Mouse (Mus musculus) megakaryocyte, embryonic 14.5 days (primary cell): Measurements from ENCODE around the gene Gnao1. TPM values are rescaled to one million over a fixed set of nuclear protein-coding genes. Genes with fewer than 3 reads are reported as not detected.
A peak's percentile ranks its signal among the peaks of the same experiment; 100 is the strongest.

ENCODE experiments used
- H3K27me3 ChIP-seq: replicated peaks from 2 replicates; pipeline ENCODE3; 2012; ENCODE audit warnings: inconsistent platforms
- H3K36me3 ChIP-seq: replicated peaks from 2 replicates; pipeline ENCODE3; 2012; ENCODE audit warnings: low read length, inconsistent platforms, mixed read lengths
- H3K4me1 ChIP-seq: 2 replicates; pipeline ENCODE4 v1.6.1; 2012; ENCODE audit warnings: inconsistent platforms
- H3K4me3 ChIP-seq: replicated peaks from 2 replicates; pipeline ENCODE3; 2012; ENCODE audit warnings: moderate library complexity, mild to moderate bottlenecking, inconsistent platforms
- H3K9me3 ChIP-seq: 2 replicates; pipeline ENCODE4 v1.6.1; 2012; ENCODE audit warnings: inconsistent platforms
- FLI1 ChIP-seq: IDR thresholded peaks from 2 replicates; pipeline ENCODE4 v1.6.1; 2012; ENCODE audit warnings: low read length, inconsistent platforms, mixed read lengths
- GATA1 ChIP-seq: IDR thresholded peaks from 3 replicates; pipeline ENCODE4 v1.6.1; 2012; ENCODE audit warnings: mixed read lengths, low read length, inconsistent platforms, borderline replicate concordance
- polyA plus RNA-seq: library from polyadenylated mRNA; stranded (reverse); fragments of >175 nt; gene quantifications from 2 replicates; pipeline ENCODE4 v1.2.3, GENCODE M21; 2012; ENCODE audit warnings: low replicate concordance; ENCODE audit not compliant: insufficient read depth

Gene Gnao1
- polyA plus RNA-seq, 1 experiment = not detected

DNA sequence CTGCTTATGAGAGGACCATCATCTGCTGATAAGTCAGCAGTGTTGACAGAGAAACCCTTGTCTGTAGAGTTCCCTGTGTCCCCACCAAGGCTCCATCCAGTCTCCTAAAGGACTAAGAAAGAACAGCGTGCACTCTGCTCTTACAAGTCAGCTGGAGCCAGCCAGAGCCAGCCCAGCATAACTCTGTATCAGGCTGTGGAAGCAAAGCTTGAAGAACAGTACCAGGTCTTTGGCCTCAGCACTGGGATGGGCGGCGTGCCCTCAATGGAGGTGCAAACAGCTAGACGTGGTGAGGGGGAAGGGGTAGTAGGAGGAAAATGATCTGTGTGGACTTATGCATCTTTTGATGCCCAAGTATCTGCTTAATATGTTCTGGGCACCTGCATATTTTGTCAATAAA is 32.8 kb downstream of the Gnao1 start:
- H3K9me3 ChIP-seq = no peaks in the 10 kb centered on the region
- peaks cover 5% of the 10 kb centered on the region; the same call in 1 of the 2 replicates for H3K4me1 ChIP-seq
- H3K4me3 ChIP-seq = no peak overlapping the region
- TF ChIP-seq FLI1 (no peak), GATA1 (no peak)
- peaks cover 16% of the 10 kb centered on the region for H3K27me3 ChIP-seq
- H3K36me3 ChIP-seq = no peaks in the 10 kb centered on the region

GRCm38 (mm10) chr8:93843858-93844502 is 34.2 kb downstream of the Gnao1 start:
- peaks cover 5% of the 10 kb centered on the region; the same call in 1 of the 2 replicates for H3K4me1 ChIP-seq
- H3K36me3 ChIP-seq = no peaks in the 10 kb centered on the region

DNA sequence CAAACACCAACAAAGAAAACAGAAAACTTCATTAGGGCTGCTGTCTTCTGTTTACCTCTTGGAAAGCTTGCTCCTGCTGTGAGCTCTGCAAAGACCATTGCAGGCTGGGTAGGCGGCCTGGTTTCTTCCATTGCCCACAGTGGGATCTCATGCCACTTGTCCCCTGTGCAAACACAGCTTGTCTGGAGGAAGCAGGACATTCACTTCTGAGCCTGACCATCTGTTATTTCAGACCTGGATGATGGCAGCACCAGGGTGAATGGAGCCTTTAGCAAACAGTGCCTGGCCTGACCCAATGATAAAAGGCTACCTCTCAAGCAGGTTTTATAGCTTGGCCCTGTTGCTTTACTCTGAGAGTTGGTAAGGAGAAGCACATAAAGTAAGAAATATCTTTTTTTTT is 35.4 kb downstream of the Gnao1 start:
- TF ChIP-seq GATA1 = no peak
- no peak for TF ChIP-seq FLI1
- no peaks in the 10 kb centered on the region for H3K36me3 ChIP-seq
- peaks cover 5% of the 10 kb centered on the region; the same call in 1 of the 2 replicates for H3K4me1 ChIP-seq
- no peak overlapping the region for H3K4me3 ChIP-seq
- H3K9me3 ChIP-seq = no peaks in the 10 kb centered on the region
- peaks cover 16% of the 10 kb centered on the region for H3K27me3 ChIP-seq

More at GRCm38 (mm10) chr8:93843858-93844502, 34.2 kb downstream of the Gnao1 start:
- Histone ChIP-seq H3K27me3 (peaks cover 16% of the 10 kb centered on the region), H3K4me3 (peak overlapping the region; percentile 73), H3K9me3 (no peaks in the 10 kb centered on the region)
- TF ChIP-seq GATA1 = no peak
- TF ChIP-seq FLI1 = no peak

DNA sequence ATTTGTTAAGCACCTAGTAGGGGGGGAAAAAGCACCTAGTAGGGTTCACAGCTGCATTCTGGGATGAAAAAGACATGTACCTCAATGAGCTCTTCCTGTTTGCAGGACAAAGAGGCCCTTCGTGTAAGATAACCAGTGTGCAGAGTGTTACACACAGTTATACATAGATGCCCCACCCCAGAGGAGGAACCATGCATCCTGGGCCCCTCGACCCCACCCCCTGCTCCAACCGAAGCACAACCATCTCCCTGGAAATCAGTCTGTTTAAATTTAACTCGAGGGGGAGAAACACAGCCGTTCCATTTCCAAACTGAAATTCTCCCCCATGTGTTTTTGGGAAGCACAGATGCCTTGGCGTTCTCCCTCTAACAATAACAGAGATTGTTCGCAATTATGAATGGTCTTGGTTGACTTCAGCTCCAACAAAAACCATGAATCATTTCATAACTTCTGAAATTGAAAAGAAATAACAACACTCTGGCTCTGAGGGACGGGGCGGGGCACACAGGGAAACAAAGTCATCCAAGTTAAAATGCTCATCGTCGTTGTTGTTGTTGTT is 42.4 kb downstream of the Gnao1 start:
- Histone ChIP-seq H3K9me3 (no peaks in the 10 kb centered on the region), H3K4me1 (no peaks in the 10 kb centered on the region), H3K27me3 (peaks cover 2% of the 10 kb centered on the region), H3K36me3 (no peaks in the 10 kb centered on the region), H3K4me3 (no peak overlapping the region)
- no peak for TF ChIP-seq GATA1
- TF ChIP-seq FLI1 = no peak

DNA sequence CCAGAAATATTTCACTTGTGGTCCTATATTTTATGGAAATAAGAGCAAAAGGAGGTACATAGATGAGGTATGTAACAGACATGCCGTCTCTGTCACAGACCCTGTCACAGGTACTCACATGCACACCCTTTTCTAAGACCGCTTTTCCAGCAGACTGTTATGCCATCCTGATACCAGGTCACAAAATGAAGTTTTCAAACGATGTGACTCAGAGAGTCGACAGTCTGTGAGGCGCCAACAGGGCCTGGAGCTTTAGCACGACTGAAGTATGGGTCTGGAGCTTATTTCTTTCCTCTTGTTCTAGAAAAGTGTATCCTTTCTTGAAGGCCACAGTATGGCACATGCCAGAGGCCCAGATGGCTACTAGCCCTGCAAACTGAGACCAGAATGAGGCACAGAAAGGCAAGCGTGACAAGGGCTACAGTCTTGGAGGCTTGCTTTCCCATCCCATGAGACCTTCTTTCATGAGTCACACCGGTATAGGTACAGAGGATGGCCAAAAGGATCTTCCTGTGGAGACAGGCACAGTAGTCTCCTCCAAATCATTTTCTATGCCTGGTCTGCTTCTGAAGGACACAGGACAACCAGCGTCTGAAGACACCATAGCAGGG is 43.2 kb downstream of the Gnao1 start:
- Histone ChIP-seq H3K4me3 (no peak overlapping the region), H3K9me3 (no peaks in the 10 kb centered on the region), H3K36me3 (no peaks in the 10 kb centered on the region), H3K4me1 (no peaks in the 10 kb centered on the region), H3K27me3 (peaks cover 2% of the 10 kb centered on the region)
- TF ChIP-seq GATA1 (no peak), FLI1 (no peak)

DNA sequence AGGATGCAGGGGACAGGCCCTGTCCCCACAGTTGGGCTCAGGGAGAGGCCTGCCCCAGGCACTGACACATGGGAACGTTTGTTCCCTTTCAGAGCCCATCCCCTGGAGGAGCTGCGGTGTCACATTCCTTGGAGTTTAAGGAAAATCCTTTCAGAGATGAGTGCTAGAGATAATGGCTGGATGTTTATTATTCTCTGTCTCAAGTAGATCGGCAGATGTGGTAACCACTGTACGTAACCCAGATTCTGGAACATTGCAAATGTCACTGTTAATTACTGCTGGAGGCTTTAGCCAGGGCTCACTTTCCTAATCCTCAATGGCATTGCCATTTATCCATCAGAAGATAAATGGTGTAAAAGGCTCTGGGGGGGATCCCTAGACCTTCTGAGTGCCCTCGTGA is 44.9 kb downstream of the Gnao1 start:
- Histone ChIP-seq H3K9me3 (no peaks in the 10 kb centered on the region), H3K27me3 (no peaks in the 10 kb centered on the region), H3K4me1 (no peaks in the 10 kb centered on the region), H3K36me3 (no peaks in the 10 kb centered on the region), H3K4me3 (no peak overlapping the region)
- TF ChIP-seq FLI1 = no peak
- TF ChIP-seq GATA1 = no peak

GRCm38 (mm10) chr8:93855272-93855671 is 45.5 kb downstream of the Gnao1 start:
- Histone ChIP-seq H3K9me3 (no peaks in the 10 kb centered on the region), H3K4me3 (no peak overlapping the region), H3K36me3 (no peaks in the 10 kb centered on the region), H3K4me1 (no peaks in the 10 kb centered on the region), H3K27me3 (no peaks in the 10 kb centered on the region)
- TF ChIP-seq FLI1 = no peak
- TF ChIP-seq GATA1 = no peak

- no peak overlapping the region for H3K4me3 ChIP-seq
- TF ChIP-seq GATA1 = no peak
- H3K9me3 ChIP-seq = no peaks in the 10 kb centered on the region
- no peaks in the 10 kb centered on the region for H3K36me3 ChIP-seq
- H3K27me3 ChIP-seq = no peaks in the 10 kb centered on the region
- no peaks in the 10 kb centered on the region for H3K4me1 ChIP-seq
These were observed 47.4 kb downstream of the Gnao1 start for GRCm38 (mm10) chr8:93857144-93857543.

DNA sequence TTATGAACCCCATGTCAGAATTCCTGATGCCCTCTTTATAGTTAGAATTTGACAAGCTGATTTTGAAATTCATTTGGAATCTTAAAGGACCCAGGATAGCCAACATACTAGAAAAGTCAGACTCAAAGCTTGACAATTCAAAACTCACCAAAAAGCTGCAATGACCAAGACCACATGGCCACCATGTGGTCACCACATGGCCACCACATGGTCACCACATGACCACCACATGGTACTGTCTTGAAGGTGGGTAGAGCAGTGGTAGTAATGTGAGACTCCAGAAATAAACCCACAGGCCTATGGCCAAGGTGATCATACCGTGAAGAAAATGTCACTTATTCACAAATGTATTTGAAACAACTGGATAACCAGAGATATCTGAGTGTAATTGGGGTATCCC is 48.5 kb downstream of the Gnao1 start:
- Histone ChIP-seq H3K4me3 (no peak overlapping the region), H3K27me3 (no peaks in the 10 kb centered on the region), H3K36me3 (no peaks in the 10 kb centered on the region), H3K9me3 (no peaks in the 10 kb centered on the region), H3K4me1 (no peaks in the 10 kb centered on the region)
- TF ChIP-seq FLI1 (no peak), GATA1 (no peak)

DNA sequence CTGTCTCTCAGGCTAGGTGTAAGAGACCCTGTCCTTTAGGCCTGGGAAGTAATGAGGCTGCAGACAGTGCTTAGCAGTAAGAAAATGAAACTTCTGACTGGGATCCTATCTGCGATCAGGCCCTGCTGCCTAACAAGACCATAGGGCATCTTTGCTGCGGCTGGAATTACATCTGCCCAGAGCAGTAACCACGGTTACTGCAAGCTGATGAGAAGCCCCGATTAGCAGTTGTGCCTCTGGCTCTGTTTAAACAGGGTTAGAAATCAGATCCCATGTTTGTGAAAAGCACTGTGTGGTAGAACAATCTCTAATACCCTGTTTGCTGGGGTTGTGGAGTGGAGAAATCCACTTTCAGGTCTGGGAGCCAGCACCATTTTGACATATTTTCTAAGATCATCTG is 50.3 kb downstream of the Gnao1 start:
- no peaks in the 10 kb centered on the region for H3K27me3 ChIP-seq
- no peaks in the 10 kb centered on the region for H3K36me3 ChIP-seq
- H3K4me3 ChIP-seq = no peak overlapping the region
- no peaks in the 10 kb centered on the region for H3K4me1 ChIP-seq
- TF ChIP-seq FLI1 (no peak), GATA1 (no peak)
- no peaks in the 10 kb centered on the region for H3K9me3 ChIP-seq
